Mouse (Mus musculus) fibroblast of lung, adult 2 months (primary cell): ENCODE measurements around the gene Tusc1.

ENCODE experiments used
- DNase-seq: peaks from one replicate; pipeline ENCODE4 v3.0.0-alpha.2; 2011; ENCODE audit warnings: low read depth

The Tusc1 gene

DNA sequence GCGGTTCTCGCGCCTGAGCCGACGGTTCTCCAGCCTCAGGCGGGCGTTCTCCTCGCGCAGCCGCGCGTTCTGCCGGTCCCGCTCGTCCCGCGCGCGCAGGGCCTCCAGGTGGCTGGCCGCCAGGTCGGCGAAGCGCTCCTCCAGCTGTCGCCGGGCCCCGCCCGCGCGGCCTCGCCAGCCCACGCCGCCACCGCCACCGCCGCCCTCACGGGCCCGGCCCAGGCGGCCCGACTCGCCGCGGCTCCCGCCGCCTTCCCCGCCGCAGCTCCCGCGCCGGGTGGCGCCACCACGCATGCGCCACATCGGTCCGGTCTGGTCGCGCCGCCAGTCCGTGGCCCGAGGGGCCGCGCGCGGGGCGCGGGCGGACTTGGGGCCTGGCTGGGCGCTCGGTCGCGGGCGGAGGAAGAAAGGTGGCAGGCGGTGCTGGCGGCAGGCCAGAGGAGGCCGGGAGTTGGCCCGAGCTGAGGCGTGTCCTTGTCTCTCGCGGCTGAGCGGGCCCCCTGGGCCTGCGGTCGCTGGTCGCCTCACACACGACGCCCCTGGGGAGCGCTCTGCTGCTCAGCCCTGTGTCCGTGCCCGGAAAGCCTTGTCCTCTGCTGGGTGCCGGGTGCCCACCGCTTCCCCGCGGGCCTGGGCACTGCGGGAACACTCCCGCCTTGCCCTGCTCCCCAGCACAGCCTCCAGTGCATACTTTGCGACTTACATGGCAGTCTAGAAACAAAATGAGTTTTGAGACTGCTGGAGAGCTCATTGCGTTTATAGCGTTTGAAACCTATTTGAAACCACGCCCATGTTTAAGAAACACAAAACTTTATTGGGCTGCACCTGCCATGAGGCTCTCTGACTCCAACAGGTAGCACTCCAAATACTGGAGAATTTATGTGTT, at the start of gene Tusc1:
Gene Tusc1, minus strand, starts transcription at position 394 of the 886 bp plus-strand sequence.
- no peak for DNase-seq

DNA sequence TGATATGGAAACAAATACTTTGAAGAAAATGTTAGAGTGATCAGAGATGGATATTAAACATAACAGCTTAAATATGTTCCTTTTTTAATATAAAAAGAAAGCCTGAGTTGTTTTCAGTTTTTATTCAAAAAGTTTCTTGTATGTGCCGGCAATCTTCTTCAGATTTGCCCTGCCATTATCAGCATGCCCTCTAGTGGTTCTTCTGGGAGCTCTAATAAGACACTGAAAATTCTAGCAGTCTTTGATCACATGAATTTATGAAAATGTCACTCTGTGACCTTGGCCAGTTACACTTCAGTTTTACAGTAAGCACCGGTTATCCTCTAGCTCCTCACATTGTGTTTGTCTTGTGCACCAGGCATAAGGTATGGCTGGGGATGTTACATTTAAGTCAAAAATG, 17.6 kb upstream of the Tusc1 start:
- no peak for DNase-seq

GRCm38 (mm10) chr4:93344357-93344756, 9.0 kb upstream of the Tusc1 start:
- DNase-seq, result no peak

DNA sequence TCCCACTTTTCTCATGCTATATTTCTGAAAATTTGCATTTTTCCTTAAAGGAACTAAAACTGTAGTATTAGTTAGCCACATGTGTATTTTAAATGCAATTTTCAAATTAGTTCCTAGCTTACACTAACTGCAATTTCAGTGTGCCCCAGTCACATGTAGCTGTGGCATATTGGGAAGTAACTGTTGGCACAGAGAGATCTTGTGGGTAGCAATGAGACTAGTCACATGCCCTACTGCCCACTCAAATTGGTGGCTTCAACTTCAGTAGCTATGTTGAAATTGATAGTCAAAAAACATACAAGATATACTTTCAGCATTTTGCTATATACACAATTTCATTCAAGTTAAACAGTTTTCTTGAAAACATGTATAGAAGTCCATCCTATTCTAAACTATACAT, 6.3 kb upstream of the Tusc1 start:
- no peak for DNase-seq

- DNase-seq, result no peak
These were observed 2.7 kb upstream of the Tusc1 start for GRCm38 (mm10) chr4:93337977-93338376.

GRCm38 (mm10) chr4:93334636-93335117, 634 bp downstream of the Tusc1 start:
- peak; percentile 11 for DNase-seq

DNA sequence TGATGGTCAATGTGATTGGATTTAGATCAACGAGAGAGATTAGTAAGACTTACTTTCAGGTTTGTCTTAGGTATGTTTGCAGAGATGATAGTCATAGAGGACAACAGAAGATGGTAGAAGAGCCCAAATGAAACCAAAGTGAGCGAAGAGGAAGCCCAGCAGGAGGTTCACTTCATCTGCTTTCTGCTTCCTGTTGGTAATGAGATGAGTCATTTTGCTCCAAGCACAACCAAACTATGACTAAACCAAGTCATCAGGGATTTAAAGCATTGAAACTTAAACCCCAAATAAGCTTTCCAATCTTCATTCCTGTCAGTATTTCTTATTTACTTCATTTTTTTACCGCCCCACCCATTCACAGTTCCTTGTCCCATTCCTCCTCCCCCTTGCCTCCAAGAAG, 27.8 kb downstream of the Tusc1 start:
- no peak for DNase-seq

DNA sequence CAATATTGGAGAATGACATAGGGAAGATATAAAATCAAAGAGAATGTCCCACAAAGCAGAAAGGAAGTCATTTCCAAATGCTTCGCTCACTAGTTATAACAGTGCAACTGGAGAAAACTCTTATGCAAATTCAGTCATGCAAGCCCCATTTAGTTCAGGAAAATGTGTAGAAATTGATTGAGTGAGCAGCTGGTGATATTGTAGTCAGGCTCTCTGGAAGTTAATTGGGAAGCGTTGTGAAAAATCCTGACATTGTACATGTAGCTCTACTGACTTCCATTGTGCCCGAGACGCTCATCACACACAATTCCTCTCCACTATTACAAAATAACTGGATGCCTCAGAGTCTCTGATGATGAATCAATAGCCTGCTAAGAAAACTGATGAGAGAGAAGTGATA, 49.2 kb downstream of the Tusc1 start:
- no peak for DNase-seq
